Mouse (Mus musculus) gastrocnemius, adult 18-20 months (tissue): ENCODE data around the gene 9130230L23Rik. TPM values are rescaled to one million over a fixed set of nuclear protein-coding genes. Genes with fewer than 3 reads are reported as not detected.

ENCODE experiments used
- DNase-seq: peaks from one replicate; pipeline ENCODE4 v3.0.0; 2021; ENCODE audit warnings: low spot score
- microRNA-seq: library from miRNA; unstranded; fragments of <30 nt; microRNA quantifications from one replicate; pipeline ENCODE4 v1.2.0, GENCODE M21; 2021
- total RNA-seq, 2 experiments: library from RNA; stranded (reverse); gene quantifications; 2 replicates each; pipeline ENCODE4 v1.2.3; 2021

9130230L23Rik gene
- total RNA-seq, 2 experiments from 2014 or later: not detected

- DNase-seq: peak; percentile 71
These were observed 48.5 kb downstream of the 9130230L23Rik start for GRCm38 (mm10) chr5:65955343-65956143.

- DNase-seq: no peak
These were observed 49.7 kb downstream of the 9130230L23Rik start for GRCm38 (mm10) chr5:65954130-65955080.

- DNase-seq: no peak
These were observed 52.6 kb downstream of the 9130230L23Rik start for GRCm38 (mm10) chr5:65951513-65951909.

- DNase-seq: no peak
These were observed 53.2 kb downstream of the 9130230L23Rik start for GRCm38 (mm10) chr5:65950679-65951512.

- DNase-seq: no peak
These were observed 53.8 kb downstream of the 9130230L23Rik start for GRCm38 (mm10) chr5:65950236-65950635.

- no peak for DNase-seq
These were observed 54.3 kb downstream of the 9130230L23Rik start for GRCm38 (mm10) chr5:65949822-65950221.

- no peak for DNase-seq
These were observed 62.9 kb downstream of the 9130230L23Rik start for GRCm38 (mm10) chr5:65941145-65941544.

- DNase-seq: peak; percentile 84
These were observed 65.9 kb downstream of the 9130230L23Rik start for GRCm38 (mm10) chr5:65937998-65938715.

- peak; percentile 57 for DNase-seq
These were observed 66.9 kb downstream of the 9130230L23Rik start for GRCm38 (mm10) chr5:65937011-65937726.

- DNase-seq: no peak
These were observed 69.3 kb downstream of the 9130230L23Rik start, which contains the start of gene Chrna9 for GRCm38 (mm10) chr5:65934783-65935182. Gene Chrna9 (plus strand): TSS chr5:65934921.

- no peak for DNase-seq
These were observed 70.3 kb downstream of the 9130230L23Rik start for GRCm38 (mm10) chr5:65933764-65934163.

- DNase-seq: no peak
These were observed 70.8 kb downstream of the 9130230L23Rik start for GRCm38 (mm10) chr5:65933258-65933657.

- no peak for DNase-seq
These were observed 73.9 kb downstream of the 9130230L23Rik start for GRCm38 (mm10) chr5:65930171-65930570.

Small RNAs within 50 kb of the gene (microRNA-seq; reads per million reads assigned to microRNA genes)
- not detected for gene Gm25952

Other genes starting within 250 kb of the 9130230L23Rik start
- gene N4bp2, start 240.8 kb downstream of the 9130230L23Rik start, total RNA-seq: 1 to 10 TPM; 3.9 to 4.2 TPM
- gene Rhoh, start 143.1 kb downstream of the 9130230L23Rik start, total RNA-seq: under 1 TPM; 0.23 to 0.26 TPM
- 1 to 10 TPM; 1.9 to 8.2 TPM for gene Chrna9, start 69.4 kb downstream of the 9130230L23Rik start, total RNA-seq
- under 1 TPM; 0.57 to 0.66 TPM for gene Rbm47, start 168.8 kb upstream of the 9130230L23Rik start, total RNA-seq